Mouse (Mus musculus) E14TG2a.4 (cell line): Measurements from ENCODE around the gene 1110059E24Rik.

Source experiments
- CTCF ChIP-seq: conservative IDR thresholded peaks from 2 replicates; pipeline ENCODE4 v1.5.1; 2014; ENCODE audit warnings: low read length
- NANOG ChIP-seq: IDR thresholded peaks from 2 replicates; pipeline ENCODE4 v1.6.1; 2014; ENCODE audit warnings: borderline replicate concordance, low read length, mixed read lengths
- POU5F1 ChIP-seq: IDR thresholded peaks from 2 replicates; pipeline ENCODE4 v1.6.1; 2014; ENCODE audit warnings: low read length, borderline replicate concordance

- TF ChIP-seq POU5F1 = no peak
- TF ChIP-seq CTCF = no peak
- no peak for TF ChIP-seq NANOG
Measured at GRCm38 (mm10) chr19:21562996-21563395, 89.8 kb downstream of the 1110059E24Rik start.
